Mouse (Mus musculus): ENCODE data around the gene Fam107b.
"Not testable (repeated sequence)": the region's sequence is repeated elsewhere in the genome, so short reads cannot be mapped to it uniquely, and the experiment has no call there.

The Fam107b gene

GRCm38 (mm10) chr2:3709882-3710281 lies 139.6 kb downstream of the Fam107b start:
- DNase-seq (ENCODE audit: low spot score in 2 of 2), result no peak

GRCm38 (mm10) chr2:3710521-3710920 lies 140.2 kb downstream of the Fam107b start:
- no peak for DNase-seq (ENCODE audit: low spot score in 2 of 2)

GRCm38 (mm10) chr2:3712369-3713042 lies 142.2 kb downstream of the Fam107b start:
- no peak for DNase-seq (ENCODE audit: low spot score in 2 of 2)

GRCm38 (mm10) chr2:3713212-3713681 lies 143.0 kb downstream of the Fam107b start:
- DNase-seq (ENCODE audit: low spot score in 2 of 2), result peak; percentile 93 to 95

- peak in 1 of 2 experiments; percentile 32 for DNase-seq (ENCODE audit: low spot score in 2 of 2)
Observed at GRCm38 (mm10) chr2:3713682-3714361, 143.5 kb downstream of the Fam107b start.

- DNase-seq (ENCODE audit: low spot score in 2 of 2), result no peak
Observed at GRCm38 (mm10) chr2:3714511-3714910, 144.2 kb downstream of the Fam107b start.

GRCm38 (mm10) chr2:3715424-3715823 lies 145.1 kb downstream of the Fam107b start:
- no peak for DNase-seq (ENCODE audit: low spot score in 2 of 2)

GRCm38 (mm10) chr2:3717268-3717667 lies 147.0 kb downstream of the Fam107b start:
- no peak for DNase-seq (ENCODE audit: low spot score in 2 of 2)

GRCm38 (mm10) chr2:3717847-3718246 lies 147.6 kb downstream of the Fam107b start:
- no peak for DNase-seq (ENCODE audit: low spot score in 2 of 2)

GRCm38 (mm10) chr2:3719436-3720121 lies 149.3 kb downstream of the Fam107b start:
- DNase-seq (ENCODE audit: low spot score in 2 of 2), result not testable (repeated sequence)

GRCm38 (mm10) chr2:3721107-3721506 lies 150.8 kb downstream of the Fam107b start:
- no peak for DNase-seq (ENCODE audit: low spot score in 2 of 2)

- no peak for DNase-seq (ENCODE audit: low spot score in 2 of 2)
Observed at GRCm38 (mm10) chr2:3721974-3722373, 151.7 kb downstream of the Fam107b start.

- no peak for DNase-seq (ENCODE audit: low spot score in 2 of 2)
Observed at GRCm38 (mm10) chr2:3723391-3724106, 153.3 kb downstream of the Fam107b start.

GRCm38 (mm10) chr2:3726501-3727078 lies 156.3 kb downstream of the Fam107b start:
- no peak for DNase-seq (ENCODE audit: low spot score in 2 of 2)

- DNase-seq (ENCODE audit: low spot score in 2 of 2), result no peak
Observed at GRCm38 (mm10) chr2:3727225-3727930, 157.1 kb downstream of the Fam107b start.

GRCm38 (mm10) chr2:3728090-3728489 lies 157.8 kb downstream of the Fam107b start:
- no peak for DNase-seq (ENCODE audit: low spot score in 2 of 2)

GRCm38 (mm10) chr2:3729586-3729985 lies 159.3 kb downstream of the Fam107b start:
- DNase-seq (ENCODE audit: low spot score in 2 of 2), result no peak

- no peak for DNase-seq (ENCODE audit: low spot score in 2 of 2)
Observed at GRCm38 (mm10) chr2:3730744-3731143, 160.5 kb downstream of the Fam107b start.

- no peak for DNase-seq (ENCODE audit: low spot score in 2 of 2)
Observed at GRCm38 (mm10) chr2:3731316-3732015, 161.2 kb downstream of the Fam107b start.
